Mouse (Mus musculus) neutrophil, adult 5-6 weeks (primary cell): ENCODE results near the gene Xpr1. TPM values are rescaled to one million over a fixed set of nuclear protein-coding genes. Genes with fewer than 3 reads are reported as not detected.
"Not testable (repeated sequence)": the region's sequence is repeated elsewhere in the genome, so short reads cannot be mapped to it uniquely, and the experiment has no call there.

ENCODE experiments used
- ATAC-seq: fragments of 151-379, 151-347 bp; 2 replicates; pipeline ENCODE4 v1.8.0; 2017; ENCODE audit warnings: mild to moderate bottlenecking, moderate TSS enrichment; ENCODE audit not compliant: insufficient number of reproducible peaks, poor library complexity, low FRiP score, severe bottlenecking; ENCODE audit errors: extremely low read depth
- total RNA-seq: library from RNA; stranded (forward); fragments of 200-1000 nt; gene quantifications from 2 replicates; pipeline ENCODE4 v1.2.3, GENCODE M21; 2017

Xpr1 gene
- total RNA-seq, 1 experiment from 2014 or later = 97.9 TPM

- no peak for ATAC-seq
These were observed 140.7 kb downstream of the Xpr1 start for GRCm38 (mm10) chr1:155276381-155277033.

- no peak for ATAC-seq
These were observed 141.4 kb downstream of the Xpr1 start for GRCm38 (mm10) chr1:155275793-155276192.

- no peak for ATAC-seq
These were observed 142.2 kb downstream of the Xpr1 start for GRCm38 (mm10) chr1:155274976-155275375.

- no peak for ATAC-seq
These were observed 144.3 kb downstream of the Xpr1 start for GRCm38 (mm10) chr1:155272953-155273352.

GRCm38 (mm10) chr1:155262496-155262895 is 154.7 kb downstream of the Xpr1 start:
- not testable (repeated sequence) for ATAC-seq

- ATAC-seq = no peak
These were observed 162.9 kb downstream of the Xpr1 start for GRCm38 (mm10) chr1:155254309-155254708.

GRCm38 (mm10) chr1:155253126-155253525 is 164.1 kb downstream of the Xpr1 start:
- ATAC-seq = no peak

GRCm38 (mm10) chr1:155252631-155253121 is 164.5 kb downstream of the Xpr1 start:
- ATAC-seq = no peak

- ATAC-seq = no peak
These were observed 165.6 kb downstream of the Xpr1 start for GRCm38 (mm10) chr1:155251596-155251995.

- ATAC-seq = no peak
These were observed 166.6 kb downstream of the Xpr1 start for GRCm38 (mm10) chr1:155250531-155251135.

GRCm38 (mm10) chr1:155249896-155250295 is 167.3 kb downstream of the Xpr1 start:
- ATAC-seq = no peak

- no peak for ATAC-seq
These were observed 169.2 kb downstream of the Xpr1 start for GRCm38 (mm10) chr1:155248041-155248440.

- no peak for ATAC-seq
These were observed 169.8 kb downstream of the Xpr1 start for GRCm38 (mm10) chr1:155247441-155247840.

- no peak for ATAC-seq
These were observed 171.7 kb downstream of the Xpr1 start for GRCm38 (mm10) chr1:155245516-155245915.

- no peak for ATAC-seq
These were observed 172.4 kb downstream of the Xpr1 start for GRCm38 (mm10) chr1:155244771-155245211.

- ATAC-seq = no peak
These were observed 173.1 kb downstream of the Xpr1 start, which contains the start of gene BC034090 for GRCm38 (mm10) chr1:155243797-155244770. BC034090 (minus strand) TSS chr1:155244444.

- ATAC-seq = no peak
These were observed 174.8 kb downstream of the Xpr1 start for GRCm38 (mm10) chr1:155242488-155242745.

- ATAC-seq = no peak
These were observed 175.3 kb downstream of the Xpr1 start for GRCm38 (mm10) chr1:155241701-155242487.
